Mouse (Mus musculus) heart, adult 2 months (tissue): ENCODE measurements around the gene Slc12a8.

ENCODE experiments used
- CTCF ChIP-seq: fragments of 200-600 bp; IDR thresholded peaks from 2 replicates; pipeline ENCODE4 v1.8.1; 2022; ENCODE audit warnings: antibody characterized with exemption, mild to moderate bottlenecking, moderate library complexity
- EP300 ChIP-seq: fragments of 200-500 bp; IDR thresholded peaks from 2 replicates; pipeline ENCODE4 v1.6.1; 2011; ENCODE audit warnings: low read depth, low read length, control low read depth; ENCODE audit not compliant: insufficient read depth
- POLR2A ChIP-seq: fragments of 200-500 bp; IDR thresholded peaks from 2 replicates; pipeline ENCODE4 v1.6.1; 2011; ENCODE audit warnings: mild to moderate bottlenecking, low read depth, low read length, control low read depth; ENCODE audit not compliant: insufficient read depth

GRCm38 (mm10) chr16:33666985-33667538 is 149.9 kb downstream of the Slc12a8 start:
- TF ChIP-seq CTCF = no peak
- TF ChIP-seq EP300 = no peak
- TF ChIP-seq POLR2A = no peak
